Mouse (Mus musculus) intestine, postnatal 0 days (tissue): ENCODE results near the gene Add1. TPM values are rescaled to one million over a fixed set of nuclear protein-coding genes. Genes with fewer than 3 reads are reported as not detected.

Experiments used
- ATAC-seq: fragments of 200-750 bp; cut with Nextera tagmentation; 2 replicates; pipeline ENCODE4 v1.8.0; 2017; ENCODE audit warnings: mild to moderate bottlenecking, moderate TSS enrichment, moderate library complexity
- H3K27ac ChIP-seq: fragments of 300-500 bp; sonication (generic); 2 replicates; pipeline ENCODE4 v1.5.1; 2014; ENCODE audit warnings: mild to moderate bottlenecking, low read depth, low read length, moderate library complexity
- H3K27me3 ChIP-seq: fragments of 300-500 bp; sonication (generic); replicated peaks from 2 replicates; pipeline ENCODE4 v1.6.1; 2014; ENCODE audit warnings: low read length, mixed read lengths; ENCODE audit not compliant: control insufficient read depth, insufficient read depth
- H3K36me3 ChIP-seq: fragments of 300-500 bp; sonication (generic); 2 replicates; pipeline ENCODE4 v1.6.1; 2014; ENCODE audit warnings: mild to moderate bottlenecking, moderate library complexity; ENCODE audit not compliant: control insufficient read depth, insufficient read depth
- H3K4me1 ChIP-seq: fragments of 300-500 bp; sonication (generic); replicated peaks from 2 replicates; pipeline ENCODE4 v1.6.1; 2014; ENCODE audit warnings: antibody characterized with exemption, low read length, mixed read lengths; ENCODE audit not compliant: control insufficient read depth, insufficient read depth
- H3K4me2 ChIP-seq: fragments of 300-500 bp; sonication (generic); replicated peaks from 2 replicates; pipeline ENCODE4 v1.6.1; 2014; ENCODE audit warnings: low read depth, mild to moderate bottlenecking, moderate library complexity
- H3K4me3 ChIP-seq: fragments of 300-500 bp; sonication (generic); 2 replicates; pipeline ENCODE4 v1.5.1; 2014; ENCODE audit warnings: low read depth, low read length
- H3K9ac ChIP-seq: fragments of 300-500 bp; sonication (generic); 2 replicates; pipeline ENCODE4 v1.6.1; 2014; ENCODE audit warnings: mild to moderate bottlenecking, low read depth, low read length
- H3K9me3 ChIP-seq: fragments of 300-500 bp; sonication (generic); 2 replicates; pipeline ENCODE4 v1.6.1; 2016; ENCODE audit warnings: mixed run types; ENCODE audit not compliant: control insufficient read depth
- CTCF ChIP-seq: sonication (generic); IDR thresholded peaks from 2 replicates; pipeline ENCODE4 v1.5.1; 2016; ENCODE audit warnings: low read depth, mild to moderate bottlenecking, control low read depth, antibody characterized with exemption, moderate library complexity
- WGBS: fragments of 180-500 bp; shearing (Covaris S2); extraction: QIAGEN DNeasy Blood & Tissue Kit; methylation state at CpG from one replicate; pipeline ENCODE4 v1.1.7; 2014; 5-methylcytosine and 5-hydroxymethylcytosine counted together
- polyA plus RNA-seq: library from polyadenylated mRNA; unstranded; fragments of >200 nt; fragmentation: Nextera tagmentation; extraction: Ambion mirVana; gene quantifications from 2 replicates; pipeline ENCODE4 v1.2.1, GENCODE M21; 2015

Add1 gene
- polyA plus RNA-seq, 1 experiment from 2014 or later: 62.7 TPM

GRCm38 (mm10) chr5:34652961-34653360 is 79.5 kb downstream of the Add1 start:
- Histone ChIP-seq H3K4me3 (no peak overlapping the region), H3K4me2 (no peak overlapping the region), H3K4me1 (no peaks in the 10 kb centered on the region), H3K27me3 (no peaks in the 10 kb centered on the region), H3K36me3 (peaks cover 85% of the 10 kb centered on the region), H3K27ac (no peak overlapping the region), H3K9ac (no peak overlapping the region), H3K9me3 (no peaks in the 10 kb centered on the region)
- TF ChIP-seq CTCF: no peak
- 81% methylated on average over 5 of the region's 5 CpGs for WGBS
- ATAC-seq: no peak

- WGBS: 79% methylated on average over 9 of the region's 9 CpGs
Observed at GRCm38 (mm10) chr5:34654881-34655280, 81.4 kb downstream of the Add1 start.

GRCm38 (mm10) chr5:34657556-34657955 is 84.1 kb downstream of the Add1 start:
- 68% methylated on average over 8 of the region's 8 CpGs for WGBS
- Histone ChIP-seq H3K4me2 (no peak overlapping the region), H3K36me3 (peaks cover 39% of the 10 kb centered on the region), H3K4me3 (no peak overlapping the region), H3K27ac (no peak overlapping the region), H3K9me3 (no peaks in the 10 kb centered on the region), H3K4me1 (0 out of 2 replicates have a peak, but pooled peaks cover 5% of the 10 kb centered on the region), H3K9ac (no peak overlapping the region), H3K27me3 (no peaks in the 10 kb centered on the region)
- no peak for TF ChIP-seq CTCF
- no peak for ATAC-seq

More at GRCm38 (mm10) chr5:34654881-34655280, 81.4 kb downstream of the Add1 start:
- H3K9ac ChIP-seq: no peak overlapping the region
- no peak overlapping the region for H3K4me2 ChIP-seq
- 0 out of 2 replicates have a peak, but pooled peaks cover 5% of the 10 kb centered on the region for H3K4me1 ChIP-seq
- no peaks in the 10 kb centered on the region for H3K9me3 ChIP-seq
- ATAC-seq: no peak
- H3K4me3 ChIP-seq: no peak overlapping the region
- TF ChIP-seq CTCF: no peak
- no peaks in the 10 kb centered on the region for H3K27me3 ChIP-seq
- no peak overlapping the region for H3K27ac ChIP-seq
- H3K36me3 ChIP-seq: peaks cover 66% of the 10 kb centered on the region

- under 1% methylated on average over 60 of the region's 60 CpGs for WGBS
- no peaks in the 10 kb centered on the region for H3K9me3 ChIP-seq
- peak within 1 kb of the TSS; percentile 61 for H3K4me3 ChIP-seq
- H3K4me2 ChIP-seq: peak within 1 kb of the TSS; percentile 83
- peak; percentile 100 for ATAC-seq
- peak within 1 kb of the TSS; percentile 61 for H3K9ac ChIP-seq
- H3K27ac ChIP-seq: peak within 1 kb of the TSS; percentile 85
- peaks cover 18% of the 10 kb centered on the region for H3K36me3 ChIP-seq
- TF ChIP-seq CTCF: peak; percentile 99
- no peaks in the 10 kb centered on the region for H3K27me3 ChIP-seq
- 0 out of 2 replicates have a peak, but pooled peaks cover 5% of the 10 kb centered on the region for H3K4me1 ChIP-seq
Observed at GRCm38 (mm10) chr5:34659686-34660590, 86.5 kb downstream of the Add1 start, which contains the start of the genes Nop14 and Grk4. Gene Nop14 (minus strand): TSS chr5:34660148. Gene Grk4 (plus strand): TSS chr5:34660379.

- Histone ChIP-seq H3K36me3 (peaks cover 10% of the 10 kb centered on the region), H3K27me3 (no peaks in the 10 kb centered on the region), H3K4me1 (0 out of 2 replicates have a peak, but pooled peaks cover 5% of the 10 kb centered on the region), H3K4me2 (peak overlapping the region; percentile 83), H3K9ac (peak overlapping the region; percentile 61), H3K4me3 (peak overlapping the region; percentile 61), H3K9me3 (no peaks in the 10 kb centered on the region), H3K27ac (peak overlapping the region; percentile 85)
- ATAC-seq: no peak
- TF ChIP-seq CTCF: no peak
- under 1% methylated on average over 57 of the region's 57 CpGs for WGBS
Observed at GRCm38 (mm10) chr5:34660591-34661130, 87.2 kb downstream of the Add1 start.

- H3K4me1 ChIP-seq: 0 out of 2 replicates have a peak, but pooled peaks cover 5% of the 10 kb centered on the region
- no peaks in the 10 kb centered on the region for H3K27me3 ChIP-seq
- no peak for ATAC-seq
Observed at GRCm38 (mm10) chr5:34661909-34662308, 88.4 kb downstream of the Add1 start.

More at GRCm38 (mm10) chr5:34661909-34662308, 88.4 kb downstream of the Add1 start:
- TF ChIP-seq CTCF: no peak
- WGBS: 76% methylated on average over 4 of the region's 4 CpGs
- H3K27ac ChIP-seq: no peak overlapping the region
- H3K9me3 ChIP-seq: no peaks in the 10 kb centered on the region
- no peak overlapping the region for H3K9ac ChIP-seq
- no peak overlapping the region for H3K4me3 ChIP-seq
- no peaks in the 10 kb centered on the region for H3K36me3 ChIP-seq
- no peak overlapping the region for H3K4me2 ChIP-seq
